Mouse (Mus musculus) spleen, postnatal 10 days (tissue): Measurements from ENCODE around the gene Nat9.
A peak's percentile ranks its signal among the peaks of the same experiment; 100 is the strongest.

ENCODE experiments used
- DNase-seq, 2 experiments: peaks; one replicate each; pipeline ENCODE4 v3.0.0; 2021 to 2022; ENCODE audit warnings: low spot score in 2 of 2

The Nat9 gene

GRCm38 (mm10) chr11:115215123-115215522 lies 27.5 kb upstream of the Nat9 start:
- DNase-seq, result no peak

- no peak for DNase-seq
These were observed 24.5 kb upstream of the Nat9 start for GRCm38 (mm10) chr11:115212116-115212515.

GRCm38 (mm10) chr11:115209958-115210357 lies 22.3 kb upstream of the Nat9 start:
- no peak for DNase-seq

DNA sequence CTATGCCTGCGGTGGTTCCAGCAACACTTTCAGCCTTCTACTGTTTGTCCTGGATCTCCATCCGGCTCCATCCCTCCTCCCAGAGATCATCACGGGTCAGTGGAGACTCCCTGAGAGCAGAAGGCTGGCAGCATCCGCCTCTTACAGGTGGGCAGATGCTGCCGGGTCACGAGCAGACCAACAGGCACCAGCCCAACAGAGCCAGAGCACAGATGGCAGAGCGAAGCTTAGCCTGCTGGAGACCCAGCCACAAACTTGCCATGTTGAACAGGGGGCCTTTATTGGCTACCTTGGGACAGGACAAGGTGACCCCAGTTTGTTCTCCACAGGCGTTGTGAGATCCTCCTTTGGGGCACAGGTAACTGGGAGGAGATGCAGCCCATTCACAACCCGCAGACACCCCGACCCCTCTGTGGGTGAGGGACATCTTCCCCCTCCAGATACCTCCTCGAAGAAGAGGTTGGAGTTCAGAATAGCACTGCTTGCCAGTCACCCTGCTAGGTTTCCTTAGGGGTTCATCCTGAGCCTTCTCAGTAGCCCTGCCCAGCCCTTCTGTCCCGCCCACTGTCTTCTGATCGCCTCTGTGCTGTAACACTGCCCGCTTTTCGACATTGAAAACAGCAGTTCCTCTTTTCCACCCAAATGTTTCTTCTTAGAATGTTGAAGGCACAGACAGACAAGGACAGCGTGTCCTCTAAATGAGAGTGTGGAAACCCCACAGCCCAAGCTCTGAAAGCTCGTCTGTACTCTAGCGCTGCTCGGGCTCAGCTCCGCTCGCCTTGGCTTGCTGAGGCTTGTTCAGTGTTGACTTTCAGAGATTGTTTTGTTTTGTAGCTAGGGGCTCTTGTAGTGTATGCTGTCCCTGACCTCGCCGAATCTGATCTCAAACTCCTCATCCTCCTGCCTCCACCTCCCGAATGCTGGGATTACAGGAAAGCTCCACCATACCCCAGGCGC lies 21.4 kb upstream of the Nat9 start:
- no peak for DNase-seq

DNA sequence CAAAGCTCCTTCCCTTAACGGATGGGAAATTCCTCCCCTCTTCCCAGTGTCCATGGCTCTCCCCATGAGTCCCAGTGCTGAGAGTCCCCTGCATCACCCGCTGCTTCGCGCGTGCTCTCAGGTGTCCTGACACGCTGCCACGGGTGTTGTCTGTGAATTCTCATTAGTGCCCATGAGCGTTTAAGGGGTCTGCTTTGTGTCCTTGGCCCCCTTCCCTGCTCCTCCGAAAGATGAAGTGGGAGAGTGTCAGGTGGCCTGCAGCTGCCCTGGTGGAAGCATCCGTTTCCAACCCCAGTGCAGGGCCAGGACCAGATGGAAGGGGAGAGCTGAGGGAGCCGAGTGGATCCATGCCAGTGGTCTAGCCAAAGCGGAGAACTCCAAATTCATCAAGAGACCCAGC lies 20.5 kb upstream of the Nat9 start:
- no peak for DNase-seq

GRCm38 (mm10) chr11:115202756-115203155 lies 15.1 kb upstream of the Nat9 start:
- no peak for DNase-seq

- peak; percentile 54 to 82 for DNase-seq
These were observed 14.7 kb upstream of the Nat9 start for GRCm38 (mm10) chr11:115202316-115202715.

- DNase-seq, result no peak
These were observed 12.9 kb upstream of the Nat9 start for GRCm38 (mm10) chr11:115200520-115200919.

DNA sequence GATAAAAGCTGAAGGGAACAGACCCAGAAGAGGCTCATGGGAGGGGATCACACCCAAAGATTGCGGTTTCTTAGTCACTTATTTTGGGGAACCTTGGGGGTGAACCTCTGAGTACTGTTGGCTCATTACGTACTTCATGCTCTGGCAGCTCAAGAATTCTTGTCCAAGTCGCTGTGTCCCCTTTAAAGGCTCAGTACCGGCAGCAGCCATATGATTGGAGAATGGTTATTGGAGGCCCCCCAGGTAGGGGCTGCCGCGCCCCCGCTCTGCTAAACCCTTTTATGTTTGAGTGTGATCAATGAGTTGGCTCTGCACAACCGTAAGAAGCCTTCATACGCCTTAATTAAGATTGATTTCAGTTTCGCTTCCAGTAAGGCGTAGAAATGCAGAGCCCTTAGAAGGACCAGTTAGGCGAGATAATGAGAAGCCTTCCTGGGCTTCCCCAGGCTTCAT lies 11.3 kb upstream of the Nat9 start:
- no peak for DNase-seq

DNA sequence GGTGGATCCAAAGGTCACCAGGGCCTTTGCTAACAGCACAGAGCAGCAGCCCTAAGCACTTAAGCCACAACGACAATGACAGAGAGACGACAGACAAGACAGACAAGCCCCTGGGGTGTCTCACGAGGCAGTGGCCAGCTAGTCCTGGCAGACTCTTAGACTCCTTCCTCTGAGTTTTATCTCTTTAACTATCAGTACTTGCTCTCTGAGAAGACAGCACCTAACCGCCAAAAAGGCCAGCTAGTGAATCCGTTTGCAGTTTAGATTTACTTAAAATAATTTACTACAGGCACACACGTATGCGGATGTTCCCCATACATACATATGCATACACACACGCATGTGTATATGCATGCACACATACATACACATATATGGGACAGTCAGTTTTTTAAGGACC lies 9.9 kb upstream of the Nat9 start:
- no peak for DNase-seq

DNA sequence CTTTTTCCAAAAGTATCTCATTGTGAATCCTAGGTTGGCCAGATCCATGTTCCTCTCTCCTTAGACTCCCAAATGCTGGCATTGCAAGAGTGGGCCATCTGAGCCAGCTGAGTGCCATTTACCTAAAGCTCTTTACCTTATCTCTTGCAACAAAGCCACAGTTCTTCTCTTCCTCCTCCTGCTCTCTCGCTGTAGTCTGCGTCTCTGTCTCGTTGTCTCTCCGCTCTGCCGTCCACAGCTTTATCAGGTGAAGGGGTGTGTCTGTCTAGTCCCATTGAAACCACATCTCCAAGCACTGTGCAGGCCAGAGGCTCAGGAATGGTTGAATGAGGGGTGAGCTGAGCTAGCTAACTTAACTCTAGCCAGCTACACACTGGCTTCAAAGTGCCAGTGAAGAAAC lies 8.3 kb upstream of the Nat9 start:
- DNase-seq, result no peak

DNA sequence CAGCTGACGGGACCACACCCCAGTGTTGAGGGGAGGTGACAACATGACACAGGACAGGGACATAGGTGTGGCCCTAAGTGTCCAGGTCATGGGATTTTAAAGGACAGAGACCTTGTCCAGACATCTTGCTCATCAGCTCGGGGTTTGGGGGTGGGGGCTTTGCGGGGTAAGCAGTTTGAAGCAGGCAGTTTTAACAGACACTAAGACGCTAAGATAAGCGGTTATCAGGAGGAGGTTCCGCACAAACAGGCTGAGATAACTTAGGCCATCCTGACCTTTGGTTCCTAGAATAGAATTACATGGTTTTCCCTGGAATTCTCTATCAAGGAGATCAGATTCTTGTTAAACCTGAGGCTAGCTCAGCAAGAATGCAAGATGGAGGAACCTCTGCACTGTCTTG lies 7.0 kb upstream of the Nat9 start:
- no peak for DNase-seq

DNA sequence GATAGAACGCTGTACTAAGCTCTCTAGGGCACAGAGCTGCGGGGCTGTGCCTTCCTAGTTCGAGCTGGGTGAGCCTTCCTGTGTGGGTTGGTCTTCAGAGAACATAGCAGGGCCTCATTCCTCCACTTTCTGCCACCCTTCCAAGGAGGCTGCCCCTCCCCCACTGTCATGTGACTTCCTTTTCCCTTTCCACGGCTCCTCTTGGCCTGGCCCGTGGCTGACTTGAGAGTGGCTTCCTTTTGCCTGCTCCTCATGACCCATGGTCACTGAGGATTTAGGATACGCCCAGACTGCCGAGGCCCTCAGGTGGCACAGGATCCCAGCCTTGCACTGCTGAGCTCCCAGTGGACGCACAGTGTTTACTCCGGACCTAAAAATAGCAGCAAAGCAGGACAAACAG lies 4.5 kb upstream of the Nat9 start:
- peak in 1 of 2 experiments; percentile 38 for DNase-seq

- no peak for DNase-seq
These were observed 1.6 kb upstream of the Nat9 start for GRCm38 (mm10) chr11:115189304-115189703.

DNA sequence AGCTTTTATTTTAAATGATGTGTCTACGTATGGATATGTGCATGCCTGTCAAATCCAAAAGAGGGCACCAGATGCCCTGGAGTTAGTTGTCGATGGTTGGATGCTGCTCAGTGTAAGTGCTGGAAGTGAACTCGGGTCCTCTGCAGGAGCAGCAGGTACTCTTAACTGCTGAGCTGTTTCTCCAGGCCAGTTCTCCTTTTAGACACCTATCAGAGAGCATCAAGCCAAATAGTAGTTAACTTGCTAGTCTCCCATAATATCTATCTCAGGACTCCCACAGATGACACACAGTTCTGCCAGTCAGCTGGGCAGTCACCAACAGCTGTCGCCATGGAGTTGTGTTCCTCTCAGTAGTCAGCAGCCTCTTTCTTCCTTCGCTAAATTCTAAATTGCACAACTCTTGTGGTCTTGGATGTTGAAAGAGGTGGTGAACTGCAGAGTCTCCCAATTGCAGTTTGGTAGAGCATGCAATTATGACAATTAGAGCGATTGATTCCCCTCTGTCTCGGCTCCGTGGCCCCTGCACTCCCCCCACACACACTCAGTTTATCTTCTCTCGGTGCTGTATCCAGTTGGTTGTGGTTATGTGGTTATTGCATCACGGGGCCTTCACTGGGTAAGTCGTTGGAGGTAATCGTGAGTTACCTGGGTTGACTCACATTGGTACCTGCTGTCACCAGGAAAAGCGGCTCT lies 1.0 kb upstream of the Nat9 start:
- no peak for DNase-seq

GRCm38 (mm10) chr11:115187224-115187639 lies 427 bp downstream of the Nat9 start, which contains the start of gene Tmem104:
TSS of gene Tmem104 (plus strand) at chr11:115187487.
- DNase-seq, result peak; percentile 91 to 98

GRCm38 (mm10) chr11:115184973-115185372 lies 2.7 kb downstream of the Nat9 start:
- DNase-seq, result no peak

GRCm38 (mm10) chr11:115181913-115182638 lies 5.6 kb downstream of the Nat9 start:
- DNase-seq, result peak; percentile 81 to 91

- DNase-seq, result no peak
These were observed 7.8 kb downstream of the Nat9 start for GRCm38 (mm10) chr11:115179881-115180280.

DNA sequence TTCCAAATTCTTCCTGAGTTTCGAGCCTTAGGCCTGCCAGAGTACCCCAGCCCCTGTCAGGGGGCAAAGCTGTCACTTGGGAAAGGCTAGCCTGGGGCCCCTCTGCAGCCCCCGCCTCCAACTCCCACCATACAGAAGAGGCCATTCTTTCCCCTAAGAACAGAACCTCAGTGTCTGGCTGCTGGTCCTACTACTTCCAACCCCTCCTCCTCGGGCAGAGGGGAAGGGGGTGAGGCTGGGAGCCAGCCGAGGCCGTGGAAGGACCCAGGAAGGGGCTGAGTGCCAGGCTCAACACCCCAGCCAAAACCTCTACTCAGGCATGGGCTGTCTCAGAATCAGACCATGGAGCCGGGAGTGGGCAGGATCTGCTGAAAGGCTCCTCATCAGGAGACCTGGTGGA lies 8.5 kb downstream of the Nat9 start:
- DNase-seq, result no peak

GRCm38 (mm10) chr11:115178766-115179165 lies 8.9 kb downstream of the Nat9 start:
- DNase-seq, result no peak

- DNase-seq, result no peak
These were observed 10.0 kb downstream of the Nat9 start for GRCm38 (mm10) chr11:115177559-115178195.
